Mouse (Mus musculus): ENCODE measurements around the gene Atp2c2. TPM values are rescaled to one million over a fixed set of nuclear protein-coding genes. Genes with fewer than 3 reads are reported as not detected.

Gene Atp2c2
- polyA plus RNA-seq, 1 experiment from 2014 or later: 2.4 TPM

DNA sequence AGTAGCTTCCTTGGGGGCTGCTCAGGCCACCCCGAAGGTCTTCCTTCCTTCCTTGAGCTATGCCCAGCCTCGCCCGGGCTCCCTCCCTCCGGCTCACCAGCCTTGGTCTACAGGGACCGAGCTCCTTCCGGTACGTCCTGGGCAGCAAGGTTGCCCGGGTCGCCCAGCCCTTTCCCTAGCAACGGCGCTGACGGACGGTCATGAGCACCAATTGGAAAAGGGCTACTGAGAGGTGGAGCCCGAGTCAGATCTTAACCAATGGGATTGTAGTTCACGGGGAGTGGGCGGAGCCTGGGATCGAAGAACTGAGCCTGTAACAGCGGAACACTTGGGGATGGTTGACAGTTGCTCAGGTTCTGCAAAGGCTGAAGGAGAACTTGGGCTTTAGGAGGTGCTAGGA is 78.5 kb downstream of the Atp2c2 start, which contains the start of gene Tldc1:
Gene Tldc1, minus strand, starts transcription at position 154 of the 400 bp plus-strand sequence.
- Histone ChIP-seq H3K36me3 (ENCODE audit: control insufficient read depth, insufficient read depth) (no peaks in the 10 kb centered on the region), H3K4me2 (replicated peaks; ENCODE audit: low read depth) (peak within 1 kb of the TSS; percentile 76), H3K27ac (ENCODE audit: low read depth, low read length) (peak within 1 kb of the TSS; percentile 60), H3K9me3 (ENCODE audit: control insufficient read depth) (no peaks in the 10 kb centered on the region), H3K27me3 (replicated peaks; ENCODE audit: control insufficient read depth, insufficient read depth, low read length) (no peaks in the 10 kb centered on the region), H3K4me3 (ENCODE audit: low read depth, low read length) (peak within 1 kb of the TSS; percentile 55), H3K9ac (ENCODE audit: low read depth, low read length) (peak within 1 kb of the TSS; percentile 60), H3K4me1 (replicated peaks; ENCODE audit: control insufficient read depth, insufficient read depth, low read length) (peaks cover 6% of the 10 kb centered on the region)
- WGBS: 0% methylated on average over 18 of the region's 18 CpGs
- no peak for TF ChIP-seq CTCF (IDR thresholded peaks at IDR 0.05; ENCODE audit: low read depth)
- peak; percentile 95 for ATAC-seq

DNA sequence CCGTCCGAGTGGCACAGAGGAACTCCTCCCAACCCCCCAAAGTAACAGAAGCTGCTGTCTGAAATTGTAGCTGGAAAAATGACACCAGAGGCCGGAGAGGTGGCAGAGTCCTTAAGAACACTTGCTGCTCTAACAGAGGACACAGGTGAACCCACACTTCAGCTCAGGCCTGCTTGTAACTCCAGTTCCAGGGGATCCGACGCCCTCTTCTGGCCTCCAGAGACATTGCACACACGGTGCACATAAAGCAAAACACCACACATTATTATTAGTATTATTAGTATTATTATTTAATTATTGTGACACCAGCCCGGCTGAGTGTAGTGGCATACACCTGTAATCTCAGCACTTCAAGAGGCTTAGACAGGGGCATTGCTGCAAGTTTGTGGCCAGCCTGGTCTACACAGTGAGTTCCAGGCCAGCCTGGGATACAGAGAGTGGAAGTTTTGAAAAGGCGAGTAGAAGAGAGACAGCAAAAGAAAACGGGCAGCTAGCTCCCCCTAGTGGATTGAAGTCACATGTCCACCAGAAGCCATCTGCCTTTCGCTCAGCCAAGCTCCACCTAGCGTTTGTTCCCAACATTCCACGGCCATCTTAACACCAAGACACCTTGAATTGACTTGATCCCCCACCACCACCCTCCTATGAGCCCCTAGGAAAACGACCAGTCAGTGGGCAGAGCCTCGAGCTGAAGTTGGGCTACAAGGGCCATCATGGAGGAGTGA is 79.4 kb downstream of the Atp2c2 start:
- H3K4me2 ChIP-seq (replicated peaks; ENCODE audit: low read depth): peak overlapping the region; percentile 76
- TF ChIP-seq CTCF (IDR thresholded peaks at IDR 0.05; ENCODE audit: low read depth): peak; percentile 98
- no peak overlapping the region for H3K4me3 ChIP-seq (ENCODE audit: low read depth, low read length)
- no peaks in the 10 kb centered on the region for H3K9me3 ChIP-seq (ENCODE audit: control insufficient read depth)
- peak; percentile 29; the same call in 1 of the 2 replicates for ATAC-seq
- peaks cover 6% of the 10 kb centered on the region for H3K4me1 ChIP-seq (replicated peaks; ENCODE audit: control insufficient read depth, insufficient read depth, low read length)
- no peaks in the 10 kb centered on the region for H3K27me3 ChIP-seq (replicated peaks; ENCODE audit: control insufficient read depth, insufficient read depth, low read length)
- H3K36me3 ChIP-seq (ENCODE audit: control insufficient read depth, insufficient read depth): no peaks in the 10 kb centered on the region
- H3K9ac ChIP-seq (ENCODE audit: low read depth, low read length): no peak overlapping the region
- no peak overlapping the region for H3K27ac ChIP-seq (ENCODE audit: low read depth, low read length)
- 26% methylated on average over 14 of the region's 14 CpGs for WGBS

DNA sequence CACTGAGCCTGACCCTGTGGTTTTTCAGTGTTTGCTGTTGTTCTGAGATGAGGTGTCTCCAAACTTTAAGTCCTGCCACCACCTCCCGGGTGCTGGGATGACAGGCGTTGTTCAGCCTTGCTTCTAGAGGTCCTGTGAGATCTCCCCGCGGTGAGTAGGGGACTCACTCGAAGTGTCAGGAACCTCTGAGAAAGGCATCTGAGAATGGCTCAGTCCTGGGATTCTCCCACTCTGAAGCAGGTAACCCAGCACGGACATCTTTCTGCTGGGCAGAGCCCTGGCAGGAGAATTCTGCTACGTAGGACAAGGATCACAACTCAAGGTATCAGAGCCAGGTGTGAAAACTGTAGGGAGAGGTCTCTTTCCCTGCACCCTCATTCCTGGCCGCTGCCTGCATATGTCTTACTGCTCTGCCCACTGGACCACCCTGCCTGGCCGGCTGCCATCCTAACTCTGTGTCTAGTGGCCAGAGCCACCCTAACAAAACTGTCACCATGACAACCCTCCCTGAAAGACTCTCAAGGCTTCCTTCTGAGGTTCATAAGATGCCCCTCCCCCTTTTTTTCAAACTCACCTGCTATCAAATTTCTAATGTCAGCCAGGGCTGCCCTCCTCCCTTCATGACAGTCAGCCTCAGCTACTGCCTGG is 80.7 kb downstream of the Atp2c2 start:
- ATAC-seq: no peak
- 83% methylated on average over 9 of the region's 9 CpGs for WGBS
- Histone ChIP-seq H3K4me2 (replicated peaks; ENCODE audit: low read depth) (no peak overlapping the region), H3K36me3 (ENCODE audit: control insufficient read depth, insufficient read depth) (no peaks in the 10 kb centered on the region), H3K9me3 (ENCODE audit: control insufficient read depth) (no peaks in the 10 kb centered on the region), H3K4me1 (replicated peaks; ENCODE audit: control insufficient read depth, insufficient read depth, low read length) (peaks cover 6% of the 10 kb centered on the region), H3K9ac (ENCODE audit: low read depth, low read length) (no peak overlapping the region), H3K27me3 (replicated peaks; ENCODE audit: control insufficient read depth, insufficient read depth, low read length) (no peaks in the 10 kb centered on the region), H3K27ac (ENCODE audit: low read depth, low read length) (no peak overlapping the region), H3K4me3 (ENCODE audit: low read depth, low read length) (no peak overlapping the region)
- TF ChIP-seq CTCF (IDR thresholded peaks at IDR 0.05; ENCODE audit: low read depth): no peak

DNA sequence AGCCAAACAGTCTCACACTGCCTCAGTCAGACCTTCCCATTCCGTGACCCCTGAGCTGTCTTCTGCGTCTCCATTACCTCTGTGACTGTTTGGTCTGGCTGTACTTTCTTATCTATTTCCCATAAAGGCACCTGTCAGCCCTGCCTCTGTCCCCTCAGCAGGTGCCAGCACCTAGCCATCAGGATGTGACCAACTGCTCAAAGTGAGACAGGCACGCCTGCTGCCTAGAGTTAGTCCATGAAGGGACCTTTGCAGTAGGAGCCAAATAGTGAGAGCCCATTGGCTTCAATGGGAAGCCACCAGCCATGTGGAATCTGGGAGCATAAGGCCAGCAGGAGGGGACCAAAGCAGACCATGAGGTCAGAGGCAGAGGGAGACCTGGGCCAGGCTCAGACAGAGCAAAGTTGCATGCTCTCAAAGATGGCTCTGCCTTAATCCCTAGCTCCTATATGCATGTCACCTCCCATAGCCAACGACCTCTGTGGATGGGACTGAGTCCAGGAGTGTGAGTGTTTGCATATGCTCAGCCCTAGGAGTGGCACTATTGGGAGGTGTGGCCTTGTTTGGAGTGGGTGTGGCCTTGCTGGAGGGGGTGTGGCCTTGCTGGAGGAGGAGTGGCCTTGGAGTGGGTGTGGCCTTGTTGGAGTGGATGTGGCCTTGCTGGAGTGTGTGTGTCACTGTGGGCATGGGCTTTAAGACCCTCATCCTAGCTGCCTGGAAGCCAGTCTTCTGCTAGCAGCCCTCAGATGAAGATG is 81.5 kb downstream of the Atp2c2 start:
- 35% methylated on average over 4 of the region's 4 CpGs for WGBS
- peak; percentile 34 for ATAC-seq
- no peak overlapping the region for H3K9ac ChIP-seq (ENCODE audit: low read depth, low read length)

DNA sequence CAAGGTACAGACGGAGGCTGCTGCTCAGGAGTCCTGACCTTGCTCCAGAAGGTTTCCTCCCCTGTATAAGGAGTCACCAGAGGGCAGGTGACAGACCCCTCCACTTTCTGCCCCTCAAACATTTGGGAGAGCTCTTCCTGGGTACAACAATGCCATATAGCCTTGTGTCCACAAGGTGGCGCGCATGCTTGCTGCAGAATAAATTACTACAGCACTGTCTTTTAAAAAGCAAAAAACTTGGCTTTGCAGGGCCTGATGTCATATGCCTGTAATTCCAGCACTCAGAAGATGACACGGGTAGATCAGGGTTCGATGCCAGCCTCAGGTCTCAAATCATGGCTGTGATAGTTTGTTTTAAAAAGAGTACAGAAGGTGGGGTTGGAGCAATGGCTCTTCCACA is 82.9 kb downstream of the Atp2c2 start:
- H3K27me3 ChIP-seq (replicated peaks; ENCODE audit: control insufficient read depth, insufficient read depth, low read length): no peaks in the 10 kb centered on the region
- H3K4me1 ChIP-seq (replicated peaks; ENCODE audit: control insufficient read depth, insufficient read depth, low read length): peaks cover 6% of the 10 kb centered on the region
- no peak overlapping the region for H3K9ac ChIP-seq (ENCODE audit: low read depth, low read length)
- H3K9me3 ChIP-seq (ENCODE audit: control insufficient read depth): no peaks in the 10 kb centered on the region
- 7% methylated on average over 5 of the region's 5 CpGs for whole genome bisulfite sequencing
- no peak for ATAC-seq
- peak; percentile 97 for TF ChIP-seq CTCF (IDR thresholded peaks at IDR 0.05; ENCODE audit: low read depth)
- no peaks in the 10 kb centered on the region for H3K36me3 ChIP-seq (ENCODE audit: control insufficient read depth, insufficient read depth)
- no peak overlapping the region for H3K27ac ChIP-seq (ENCODE audit: low read depth, low read length)
- no peak overlapping the region for H3K4me3 ChIP-seq (ENCODE audit: low read depth, low read length)
- H3K4me2 ChIP-seq (replicated peaks; ENCODE audit: low read depth): no peak overlapping the region

More for the DNA sequence above, 81.5 kb downstream of the Atp2c2 start:
- no peak overlapping the region for H3K27ac ChIP-seq (ENCODE audit: low read depth, low read length)
- no peak overlapping the region for H3K4me3 ChIP-seq (ENCODE audit: low read depth, low read length)
- no peak; the same call in 1 of the 2 replicates for TF ChIP-seq CTCF (IDR thresholded peaks at IDR 0.05; ENCODE audit: low read depth)
- no peak overlapping the region for H3K4me2 ChIP-seq (replicated peaks; ENCODE audit: low read depth)
- H3K36me3 ChIP-seq (ENCODE audit: control insufficient read depth, insufficient read depth): no peaks in the 10 kb centered on the region
- H3K9me3 ChIP-seq (ENCODE audit: control insufficient read depth): no peaks in the 10 kb centered on the region
- no peaks in the 10 kb centered on the region for H3K27me3 ChIP-seq (replicated peaks; ENCODE audit: control insufficient read depth, insufficient read depth, low read length)
- H3K4me1 ChIP-seq (replicated peaks; ENCODE audit: control insufficient read depth, insufficient read depth, low read length): peaks cover 6% of the 10 kb centered on the region

DNA sequence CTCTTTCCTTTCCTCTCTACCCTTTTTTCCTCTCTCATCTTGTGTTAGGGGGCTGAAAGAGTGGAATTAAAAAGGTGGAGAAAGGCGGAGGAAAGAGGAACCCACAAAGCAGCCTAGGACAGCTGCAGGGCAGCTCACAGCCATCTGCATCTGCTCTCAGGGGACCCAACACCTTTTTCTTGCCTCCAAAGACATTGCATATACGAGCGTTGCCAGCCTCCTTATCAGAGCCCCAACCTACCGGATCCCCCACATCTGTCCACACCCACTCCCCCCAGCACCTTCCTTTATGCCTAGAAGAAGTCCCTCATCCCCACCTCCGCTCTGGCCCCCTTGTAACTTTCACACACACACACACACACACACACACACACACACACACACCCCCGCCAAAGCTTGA is 83.8 kb downstream of the Atp2c2 start:
- Histone ChIP-seq H3K4me3 (ENCODE audit: low read depth, low read length) (no peak overlapping the region), H3K9ac (ENCODE audit: low read depth, low read length) (no peak overlapping the region), H3K27me3 (replicated peaks; ENCODE audit: control insufficient read depth, insufficient read depth, low read length) (no peaks in the 10 kb centered on the region), H3K27ac (ENCODE audit: low read depth, low read length) (no peak overlapping the region), H3K9me3 (ENCODE audit: control insufficient read depth) (no peaks in the 10 kb centered on the region), H3K4me2 (replicated peaks; ENCODE audit: low read depth) (no peak overlapping the region), H3K4me1 (replicated peaks; ENCODE audit: control insufficient read depth, insufficient read depth, low read length) (peaks cover 3% of the 10 kb centered on the region), H3K36me3 (ENCODE audit: control insufficient read depth, insufficient read depth) (no peaks in the 10 kb centered on the region)
- 83% methylated on average over 6 of the region's 6 CpGs for WGBS
- TF ChIP-seq CTCF (IDR thresholded peaks at IDR 0.05; ENCODE audit: low read depth): no peak
- ATAC-seq: no peak
